Mouse (Mus musculus): ENCODE measurements around the gene Fnbp1l. TPM values are rescaled to one million over a fixed set of nuclear protein-coding genes. Genes with fewer than 3 reads are reported as not detected.

Gene Fnbp1l
- polyA plus RNA-seq, 1 experiment from 2014 or later: 76.8 TPM

DNA sequence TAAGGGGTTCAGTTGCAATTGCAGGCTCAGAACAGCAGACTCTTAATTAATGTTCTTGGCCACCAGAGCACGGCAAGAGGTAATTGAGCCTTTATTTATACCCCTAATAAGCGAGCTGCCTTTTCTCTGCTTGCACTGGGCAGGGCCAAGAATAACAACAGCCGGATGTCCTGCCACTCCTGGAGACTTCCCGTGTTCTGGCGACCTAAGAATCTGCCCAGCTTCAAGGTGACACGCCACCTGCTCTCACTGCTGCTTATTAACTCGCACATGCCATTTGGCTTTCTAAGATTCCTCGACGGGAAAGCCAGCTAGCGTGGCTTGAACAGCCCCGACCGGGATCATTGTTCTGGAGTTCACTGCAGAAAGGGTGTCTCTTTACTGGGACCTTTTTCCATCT lies 15.7 kb upstream of the Fnbp1l start:
- ATAC-seq (ENCODE audit: low FRiP score) (no peak), DNase-seq (ENCODE audit: low spot score, missing footprints) (no peak)
- H3K4me3 ChIP-seq (ENCODE audit: low read depth, low read length): no peak overlapping the region
- no peaks in the 10 kb centered on the region for H3K4me1 ChIP-seq (ENCODE audit: control insufficient read depth, insufficient read depth, low read length)
- no peaks in the 10 kb centered on the region for H3K9me3 ChIP-seq (ENCODE audit: control insufficient read depth, low read length)
- H3K9ac ChIP-seq (ENCODE audit: low read length): no peak overlapping the region
- H3K27ac ChIP-seq (ENCODE audit: low read depth, low read length): no peak overlapping the region
- H3K36me3 ChIP-seq (ENCODE audit: control insufficient read depth, insufficient read depth, low read length): no peaks in the 10 kb centered on the region
- H3K4me2 ChIP-seq: no peak overlapping the region
- no peaks in the 10 kb centered on the region for H3K27me3 ChIP-seq (ENCODE audit: control insufficient read depth, insufficient read depth, low read length)
- 28% methylated on average over 12 of the region's 12 CpGs for WGBS

DNA sequence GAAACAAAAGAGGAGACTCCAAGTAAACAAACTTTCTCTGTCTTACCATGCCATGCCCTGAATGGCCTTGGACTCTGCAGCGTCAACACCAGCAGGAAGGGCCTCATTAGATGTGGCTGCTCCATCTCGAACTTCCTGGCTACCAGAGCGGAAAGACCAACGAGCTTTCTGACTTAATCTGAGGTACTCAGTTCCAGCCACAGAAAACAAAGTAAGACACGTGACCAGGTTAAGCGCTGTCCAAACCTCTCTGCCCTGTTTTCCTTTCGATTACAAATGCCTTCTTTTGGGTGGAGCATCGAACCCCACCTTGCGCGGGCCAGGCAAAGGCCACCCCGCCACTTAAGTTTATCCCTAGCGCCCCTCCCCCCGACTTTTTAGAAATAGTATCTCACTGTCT lies 10.1 kb upstream of the Fnbp1l start:
- H3K4me1 ChIP-seq (ENCODE audit: control insufficient read depth, insufficient read depth, low read length): no peaks in the 10 kb centered on the region; the same call in 1 of the 2 replicates
- no peak for ATAC-seq (ENCODE audit: low FRiP score)
- no peaks in the 10 kb centered on the region for H3K36me3 ChIP-seq (ENCODE audit: control insufficient read depth, insufficient read depth, low read length)
- H3K9ac ChIP-seq (ENCODE audit: low read length): 0 out of 2 replicates have a peak overlapping the region, but pooled peaks have one; percentile 24
- H3K4me2 ChIP-seq: peak overlapping the region; percentile 37
- H3K9me3 ChIP-seq (ENCODE audit: control insufficient read depth, low read length): no peaks in the 10 kb centered on the region
- 15% methylated on average over 13 of the region's 13 CpGs for WGBS
- no peak overlapping the region for H3K27ac ChIP-seq (ENCODE audit: low read depth, low read length)
- peak; percentile 86 for DNase-seq (ENCODE audit: low spot score, missing footprints)
- no peak overlapping the region for H3K4me3 ChIP-seq (ENCODE audit: low read depth, low read length)
- no peaks in the 10 kb centered on the region for H3K27me3 ChIP-seq (ENCODE audit: control insufficient read depth, insufficient read depth, low read length)

DNA sequence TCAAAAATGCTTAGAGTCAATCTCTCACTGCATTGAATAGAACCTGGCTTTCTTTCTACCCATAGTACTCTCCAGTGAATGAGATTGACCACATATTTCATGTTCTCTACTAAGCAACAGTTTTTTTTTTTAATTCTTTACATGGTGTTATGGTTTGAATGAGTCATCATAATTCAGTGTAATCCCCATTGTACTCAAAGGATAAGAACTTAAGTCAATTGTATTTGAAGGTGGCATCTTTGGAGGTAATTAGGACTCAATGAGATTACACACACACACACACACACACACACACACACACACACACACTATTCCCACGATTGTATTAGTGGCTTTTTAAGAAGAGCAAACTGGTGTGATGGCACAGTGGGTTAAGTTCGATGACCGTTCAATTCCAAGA lies 9.4 kb upstream of the Fnbp1l start:
- no peak overlapping the region for H3K27ac ChIP-seq (ENCODE audit: low read depth, low read length)
- no peak overlapping the region for H3K4me3 ChIP-seq (ENCODE audit: low read depth, low read length)
- no peaks in the 10 kb centered on the region for H3K27me3 ChIP-seq (ENCODE audit: control insufficient read depth, insufficient read depth, low read length)
- no peaks in the 10 kb centered on the region for H3K9me3 ChIP-seq (ENCODE audit: control insufficient read depth, low read length)
- H3K4me2 ChIP-seq: no peak overlapping the region
- H3K9ac ChIP-seq (ENCODE audit: low read length): no peak overlapping the region
- H3K4me1 ChIP-seq (ENCODE audit: control insufficient read depth, insufficient read depth, low read length): no peaks in the 10 kb centered on the region; the same call in 1 of the 2 replicates
- WGBS: 81% methylated on average over 3 of the region's 3 CpGs
- no peaks in the 10 kb centered on the region for H3K36me3 ChIP-seq (ENCODE audit: control insufficient read depth, insufficient read depth, low read length)
- no peak for DNase-seq (ENCODE audit: low spot score, missing footprints)
- no peak for ATAC-seq (ENCODE audit: low FRiP score)

DNA sequence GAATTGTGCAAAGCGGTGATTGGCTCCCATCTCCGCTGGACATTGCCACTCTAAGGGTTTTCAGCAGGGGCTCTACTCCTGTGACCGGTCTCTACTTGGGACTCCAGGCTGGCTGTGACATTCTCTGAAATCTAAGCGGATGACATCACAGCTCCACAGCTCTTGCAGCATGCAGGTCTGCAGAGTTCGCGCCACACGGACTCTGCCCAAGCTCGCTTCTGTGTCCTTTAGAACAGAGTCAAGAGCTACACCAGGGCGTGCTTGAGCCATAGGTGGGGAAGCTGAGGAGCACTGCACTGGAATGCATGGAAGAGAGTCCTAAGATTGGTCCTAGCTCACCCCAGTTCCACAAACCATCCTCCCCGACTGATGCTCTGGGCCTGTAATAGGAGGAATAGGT lies 9.0 kb upstream of the Fnbp1l start:
- 94% methylated on average over 10 of the region's 10 CpGs for WGBS
- no peak for ATAC-seq (ENCODE audit: low FRiP score)
- Histone ChIP-seq H3K4me1 (ENCODE audit: control insufficient read depth, insufficient read depth, low read length) (no peaks in the 10 kb centered on the region; the same call in 1 of the 2 replicates), H3K27ac (ENCODE audit: low read depth, low read length) (no peak overlapping the region), H3K4me3 (ENCODE audit: low read depth, low read length) (no peak overlapping the region), H3K4me2 (no peak overlapping the region), H3K36me3 (ENCODE audit: control insufficient read depth, insufficient read depth, low read length) (no peaks in the 10 kb centered on the region), H3K9ac (ENCODE audit: low read length) (no peak overlapping the region), H3K27me3 (ENCODE audit: control insufficient read depth, insufficient read depth, low read length) (no peaks in the 10 kb centered on the region), H3K9me3 (ENCODE audit: control insufficient read depth, low read length) (no peaks in the 10 kb centered on the region)
- no peak for DNase-seq (ENCODE audit: low spot score, missing footprints)

DNA sequence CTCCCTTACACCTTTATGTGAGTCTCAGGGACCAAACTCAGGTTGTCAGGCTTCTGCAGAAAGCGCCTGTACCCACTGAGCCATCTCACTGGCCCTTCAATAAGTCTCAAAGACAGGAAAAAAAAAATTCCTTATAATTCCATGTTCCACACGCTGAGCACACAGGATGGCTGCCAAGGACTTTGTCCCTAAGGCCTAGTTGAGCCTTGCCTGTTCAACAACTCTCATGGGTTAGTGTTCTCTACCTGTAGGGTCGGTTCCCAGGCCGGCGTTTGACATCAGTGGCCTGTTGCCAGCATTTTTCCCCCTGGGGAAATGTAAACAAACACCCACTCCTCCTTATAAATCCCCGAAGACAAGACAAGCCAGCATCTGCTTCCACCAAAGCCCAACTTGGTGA lies 8.3 kb upstream of the Fnbp1l start:
- H3K36me3 ChIP-seq (ENCODE audit: control insufficient read depth, insufficient read depth, low read length): no peaks in the 10 kb centered on the region

DNA sequence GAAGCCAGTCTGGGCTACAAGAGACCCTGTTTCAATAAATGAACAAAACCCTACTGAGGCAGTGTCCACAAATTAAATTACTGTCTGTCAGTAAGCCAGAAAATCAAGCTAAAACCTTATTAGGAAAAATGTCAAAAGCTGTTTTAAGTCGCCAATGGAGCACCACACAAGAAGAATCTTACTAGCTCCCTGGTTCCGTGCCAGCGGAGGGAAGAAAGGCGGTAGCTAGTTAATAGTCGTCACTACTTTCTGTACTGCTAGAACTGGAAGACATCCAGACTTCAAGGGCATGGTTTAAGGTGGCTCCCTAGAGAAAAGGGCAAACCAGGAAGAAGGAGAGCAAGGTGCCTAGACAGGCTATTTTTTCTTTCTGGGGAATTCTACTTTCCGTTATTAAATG lies 5.1 kb upstream of the Fnbp1l start:
- no peaks in the 10 kb centered on the region for H3K9me3 ChIP-seq (ENCODE audit: control insufficient read depth, low read length)
- 85% methylated on average over 6 of the region's 6 CpGs for WGBS

More for the DNA sequence above, 8.3 kb upstream of the Fnbp1l start:
- Histone ChIP-seq H3K9me3 (ENCODE audit: control insufficient read depth, low read length) (no peaks in the 10 kb centered on the region), H3K9ac (ENCODE audit: low read length) (no peak overlapping the region), H3K4me1 (ENCODE audit: control insufficient read depth, insufficient read depth, low read length) (no peaks in the 10 kb centered on the region; the same call in 1 of the 2 replicates), H3K27me3 (ENCODE audit: control insufficient read depth, insufficient read depth, low read length) (no peaks in the 10 kb centered on the region), H3K4me2 (no peak overlapping the region), H3K27ac (ENCODE audit: low read depth, low read length) (no peak overlapping the region), H3K4me3 (ENCODE audit: low read depth, low read length) (no peak overlapping the region)
- no peak for ATAC-seq (ENCODE audit: low FRiP score)
- 86% methylated on average over 6 of the region's 6 CpGs for WGBS
- no peak for DNase-seq (ENCODE audit: low spot score, missing footprints)

DNA sequence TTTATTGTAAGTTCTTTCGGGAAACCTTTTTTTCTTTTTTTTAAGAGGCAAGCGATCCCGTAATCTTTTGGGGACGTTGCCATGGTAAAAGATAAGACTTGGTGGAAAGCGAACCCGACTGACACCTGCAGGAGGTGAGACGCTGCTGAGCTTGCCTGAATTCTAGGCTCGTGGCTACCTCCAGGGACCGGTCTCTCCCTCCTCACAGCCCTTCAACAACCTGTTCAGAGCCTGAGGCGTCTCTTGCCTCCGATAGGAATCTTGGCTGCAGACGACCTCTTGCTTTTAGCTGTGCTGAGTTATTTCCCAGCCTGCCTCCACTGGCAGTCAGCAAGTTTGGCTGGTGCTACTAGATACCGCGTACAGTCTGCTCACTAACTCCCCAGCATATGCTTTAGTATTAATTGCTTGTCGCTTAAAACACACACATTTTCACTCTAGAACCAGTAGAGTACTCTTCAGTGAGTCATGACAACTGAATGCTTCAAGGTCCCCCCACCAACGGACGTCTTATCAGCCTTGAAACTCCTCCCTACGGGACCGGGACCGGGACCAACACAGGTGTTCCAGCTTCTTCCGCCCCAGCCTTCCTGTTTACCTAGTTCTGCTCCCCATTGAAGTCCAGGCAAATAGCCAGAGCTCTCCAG lies 893 bp upstream of the Fnbp1l start:
- DNase-seq (ENCODE audit: low spot score, missing footprints): peak; percentile 94
- Histone ChIP-seq H3K4me3 (ENCODE audit: low read depth, low read length) (peak overlapping the region; percentile 98), H3K36me3 (ENCODE audit: control insufficient read depth, insufficient read depth, low read length) (no peaks in the 10 kb centered on the region), H3K27ac (ENCODE audit: low read depth, low read length) (no peak overlapping the region), H3K4me2 (peak overlapping the region; percentile 79), H3K4me1 (ENCODE audit: control insufficient read depth, insufficient read depth, low read length) (peaks cover 20% of the 10 kb centered on the region), H3K27me3 (ENCODE audit: control insufficient read depth, insufficient read depth, low read length) (no peaks in the 10 kb centered on the region), H3K9ac (ENCODE audit: low read length) (peak overlapping the region; percentile 100), H3K9me3 (ENCODE audit: control insufficient read depth, low read length) (no peaks in the 10 kb centered on the region)
- ATAC-seq (ENCODE audit: low FRiP score): 0 out of 2 replicates have a peak, but pooled peaks have one; percentile 14
- under 1% methylated on average over 21 of the region's 21 CpGs for WGBS

More for the DNA sequence above, 5.1 kb upstream of the Fnbp1l start:
- ATAC-seq (ENCODE audit: low FRiP score) (no peak), DNase-seq (ENCODE audit: low spot score, missing footprints) (no peak)
- H3K36me3 ChIP-seq (ENCODE audit: control insufficient read depth, insufficient read depth, low read length): no peaks in the 10 kb centered on the region
- H3K9ac ChIP-seq (ENCODE audit: low read length): no peak overlapping the region
- peaks cover 5% of the 10 kb centered on the region for H3K4me1 ChIP-seq (ENCODE audit: control insufficient read depth, insufficient read depth, low read length)
- no peak overlapping the region for H3K27ac ChIP-seq (ENCODE audit: low read depth, low read length)
- H3K4me3 ChIP-seq (ENCODE audit: low read depth, low read length): no peak overlapping the region
- H3K27me3 ChIP-seq (ENCODE audit: control insufficient read depth, insufficient read depth, low read length): no peaks in the 10 kb centered on the region
- H3K4me2 ChIP-seq: no peak overlapping the region

DNA sequence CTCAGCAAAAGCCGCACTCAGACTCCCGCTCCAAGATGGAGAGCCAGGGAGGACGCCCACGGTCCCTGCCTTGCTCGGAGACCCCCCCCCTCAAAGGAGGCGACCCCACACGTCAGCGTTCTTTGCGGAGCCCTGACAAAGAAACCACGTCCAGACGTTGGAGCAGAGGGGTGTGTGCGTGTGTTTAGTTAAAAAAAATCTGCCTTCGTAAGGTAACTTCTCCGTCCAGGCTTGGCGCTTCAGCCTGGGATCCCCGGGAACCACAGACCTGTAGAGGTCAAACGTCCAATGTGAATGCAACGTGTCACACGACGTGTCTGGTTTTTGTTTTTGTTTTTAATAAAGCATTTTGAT lies 393 bp upstream of the Fnbp1l start:
- ATAC-seq (ENCODE audit: low FRiP score): peak; percentile 80; the same call in 1 of the 2 replicates
- Histone ChIP-seq H3K4me3 (ENCODE audit: low read depth, low read length) (peak overlapping the region; percentile 98), H3K27me3 (ENCODE audit: control insufficient read depth, insufficient read depth, low read length) (no peaks in the 10 kb centered on the region), H3K4me2 (peak overlapping the region; percentile 79), H3K36me3 (ENCODE audit: control insufficient read depth, insufficient read depth, low read length) (no peaks in the 10 kb centered on the region), H3K9ac (ENCODE audit: low read length) (peak overlapping the region; percentile 100), H3K9me3 (ENCODE audit: control insufficient read depth, low read length) (no peaks in the 10 kb centered on the region), H3K4me1 (ENCODE audit: control insufficient read depth, insufficient read depth, low read length) (peaks cover 20% of the 10 kb centered on the region), H3K27ac (ENCODE audit: low read depth, low read length) (peak overlapping the region; percentile 95)
- under 1% methylated on average over 20 of the region's 20 CpGs for WGBS
- DNase-seq (ENCODE audit: low spot score, missing footprints): no peak

DNA sequence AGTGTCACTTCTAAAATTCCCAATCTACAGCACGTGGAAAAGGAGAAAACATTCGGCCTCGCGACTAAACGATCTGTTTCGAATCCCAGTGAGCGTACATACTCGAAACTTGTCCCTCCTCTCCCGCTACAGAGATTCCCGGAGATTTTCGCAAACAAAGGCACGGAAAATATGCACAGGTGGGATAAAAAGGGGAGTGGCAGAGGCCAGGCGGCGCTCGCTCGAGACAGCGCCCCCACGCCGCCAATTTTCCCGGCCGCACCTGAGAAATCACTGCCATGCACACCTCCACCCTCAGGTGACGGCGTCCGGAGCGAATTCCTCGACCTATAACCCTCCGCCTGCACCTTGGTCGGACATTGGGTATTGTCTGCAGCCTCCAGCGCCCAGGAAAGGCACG lies 1.1 kb downstream of the Fnbp1l start:
- H3K4me2 ChIP-seq: peak overlapping the region; percentile 79
- peak overlapping the region; percentile 95 for H3K27ac ChIP-seq (ENCODE audit: low read depth, low read length)
- peak overlapping the region; percentile 100 for H3K9ac ChIP-seq (ENCODE audit: low read length)
- DNase-seq (ENCODE audit: low spot score, missing footprints) (peak; percentile 94), ATAC-seq (ENCODE audit: low FRiP score) (no peak; the same call in 1 of the 2 replicates)
- peak overlapping the region; percentile 98 for H3K4me3 ChIP-seq (ENCODE audit: low read depth, low read length)
- H3K9me3 ChIP-seq (ENCODE audit: control insufficient read depth, low read length): no peaks in the 10 kb centered on the region
- 1% methylated on average over 30 of the region's 30 CpGs for WGBS
- H3K27me3 ChIP-seq (ENCODE audit: control insufficient read depth, insufficient read depth, low read length): no peaks in the 10 kb centered on the region
- no peaks in the 10 kb centered on the region for H3K36me3 ChIP-seq (ENCODE audit: control insufficient read depth, insufficient read depth, low read length)
- H3K4me1 ChIP-seq (ENCODE audit: control insufficient read depth, insufficient read depth, low read length): peaks cover 20% of the 10 kb centered on the region
